Mouse (Mus musculus): ENCODE data around the gene Pja2.
"Not testable (repeated sequence)": the region's sequence is repeated elsewhere in the genome, so short reads cannot be mapped to it uniquely, and the experiment has no call there.

Gene Pja2

GRCm38 (mm10) chr17:64281368-64281767, 50.3 kb downstream of the Pja2 start:
- peak; percentile 20 for DNase-seq (ENCODE audit: low spot score)

GRCm38 (mm10) chr17:64277649-64278212, 54.0 kb downstream of the Pja2 start:
- no peak for DNase-seq (ENCODE audit: low spot score)

- no peak for DNase-seq (ENCODE audit: low spot score)
These were observed 55.0 kb downstream of the Pja2 start for GRCm38 (mm10) chr17:64276666-64277065.

- DNase-seq (ENCODE audit: low spot score), result no peak
These were observed 56.5 kb downstream of the Pja2 start for GRCm38 (mm10) chr17:64275188-64275587.

- DNase-seq (ENCODE audit: low spot score), result no peak
These were observed 57.2 kb downstream of the Pja2 start for GRCm38 (mm10) chr17:64274341-64275105.

- DNase-seq (ENCODE audit: low spot score), result no peak
These were observed 71.1 kb downstream of the Pja2 start for GRCm38 (mm10) chr17:64260571-64260970.

- no peak for DNase-seq (ENCODE audit: low spot score)
These were observed 83.5 kb downstream of the Pja2 start for GRCm38 (mm10) chr17:64248246-64248645.

GRCm38 (mm10) chr17:64242898-64243297, 88.8 kb downstream of the Pja2 start:
- no peak for DNase-seq (ENCODE audit: low spot score)

- DNase-seq (ENCODE audit: low spot score), result no peak
These were observed 89.3 kb downstream of the Pja2 start for GRCm38 (mm10) chr17:64242310-64242859.

GRCm38 (mm10) chr17:64241544-64242292, 90.0 kb downstream of the Pja2 start:
- DNase-seq (ENCODE audit: low spot score), result peak; percentile 13

GRCm38 (mm10) chr17:64232134-64232533, 99.6 kb downstream of the Pja2 start:
- DNase-seq (ENCODE audit: low spot score), result no peak

- not testable (repeated sequence) for DNase-seq (ENCODE audit: low spot score)
These were observed 100.1 kb downstream of the Pja2 start for GRCm38 (mm10) chr17:64231637-64232036.

- no peak for DNase-seq (ENCODE audit: low spot score)
These were observed 100.5 kb downstream of the Pja2 start for GRCm38 (mm10) chr17:64231172-64231571.
